Mouse (Mus musculus): ENCODE data around the gene Cntn2. TPM values are rescaled to one million over a fixed set of nuclear protein-coding genes. Genes with fewer than 3 reads are reported as not detected.

Gene Cntn2
- polyA plus RNA-seq, 1 experiment from 2014 or later: 0.02 TPM

DNA sequence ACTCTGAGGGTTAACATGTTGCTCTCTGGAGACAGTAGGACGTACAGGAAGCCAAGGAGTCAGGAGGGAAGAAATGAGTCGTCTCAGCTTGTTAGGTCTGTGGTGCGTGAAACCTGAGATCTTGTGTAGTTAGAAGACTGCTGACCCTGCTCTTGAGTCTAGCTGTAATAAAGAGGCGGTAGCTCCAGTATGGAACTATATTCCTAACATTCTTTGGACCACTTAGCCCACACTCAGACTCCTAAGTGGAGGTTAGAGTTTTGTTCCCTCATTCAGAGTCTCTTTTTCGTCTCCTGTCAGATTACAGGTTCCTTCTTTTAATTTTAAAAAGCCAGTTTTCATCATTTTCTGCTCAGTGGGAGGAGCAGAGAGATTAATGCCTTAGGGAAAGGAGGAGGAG lies 78.4 kb downstream of the Cntn2 start:
- ATAC-seq (ENCODE audit: low read depth): no peak
- Histone ChIP-seq H3K4me2 (ENCODE audit: low read depth, low read length) (no peak overlapping the region), H3K4me3 (ENCODE audit: low read depth, low read length) (no peak overlapping the region), H3K4me1 (ENCODE audit: control insufficient read depth, low read depth, low read length) (no peaks in the 10 kb centered on the region), H3K36me3 (ENCODE audit: control insufficient read depth, insufficient read depth) (peaks cover 13% of the 10 kb centered on the region), H3K27ac (ENCODE audit: low read length) (no peak overlapping the region), H3K27me3 (ENCODE audit: control insufficient read depth, insufficient read depth, low read depth, low read length) (no peaks in the 10 kb centered on the region), H3K9me3 (replicated peaks; ENCODE audit: control insufficient read depth, low read length) (no peaks in the 10 kb centered on the region), H3K9ac (ENCODE audit: low read depth, low read length) (no peak overlapping the region)
- 76% methylated on average over 5 of the region's 5 CpGs for WGBS (ENCODE audit: insufficient replicate concordance)

Other genes with a start within 250 kb of the Cntn2 start
- 0.06 and 0.11 TPM in 2 replicates for gene Klhdc8a, start 244.6 kb downstream of the Cntn2 start, polyA plus RNA-seq (2015; fragmentation: Nextera tagmentation; extraction: Ambion mirVana)
- gene Nuak2, start 227.1 kb downstream of the Cntn2 start, polyA plus RNA-seq (2015; fragmentation: Nextera tagmentation; extraction: Ambion mirVana): 3.2 and 3.6 TPM in 2 replicates
- gene Tmcc2, start 152.0 kb downstream of the Cntn2 start, polyA plus RNA-seq (2015; fragmentation: Nextera tagmentation; extraction: Ambion mirVana): 631 and 674 TPM in 2 replicates
- 4.4 and 5.0 TPM in 2 replicates for gene Dstyk, start 125.7 kb downstream of the Cntn2 start, polyA plus RNA-seq (2015; fragmentation: Nextera tagmentation; extraction: Ambion mirVana)
- gene Rbbp5, start 65.9 kb downstream of the Cntn2 start, polyA plus RNA-seq (2015; fragmentation: Nextera tagmentation; extraction: Ambion mirVana): 21.5 and 22.7 TPM in 2 replicates
- gene Tmem81, start 37.0 kb downstream of the Cntn2 start, polyA plus RNA-seq (2015; fragmentation: Nextera tagmentation; extraction: Ambion mirVana): 0.62 and 0.92 TPM in 2 replicates
- gene Nfasc, start 198.5 kb upstream of the Cntn2 start, polyA plus RNA-seq (2015; fragmentation: Nextera tagmentation; extraction: Ambion mirVana): 0.02 TPM in 1 of 2 replicates, not detected in the other